ENCODE assay signal across 8 mouse cellular contexts in genomic region chr4:134590227-134590926, GRCm38 (mm10). TPM values are rescaled to one million over a fixed set of nuclear protein-coding genes. Genes with fewer than 3 reads are reported as not detected.
A peak's percentile ranks its signal among the peaks of the same experiment; 100 is the strongest.
DNase-seq lines count a peak whose midpoint lies in the region; ATAC-seq and TF ChIP-seq lines count a peak whose summit lies in the region.
"Had no signal": no experiment of that assay in that cellular context is flagged by ENCODE, and none has a peak within 500 bp of the region (broad histone marks: within the 10 kb centered on the region; RNA-seq: fewer than 3 reads in every experiment).

No protein-coding gene starts in this region.

- DNase-seq in heart, postnatal 0 days (ENCODE audit: low spot score) = no peak
- peak; percentile 23 for DNase-seq in thymus, postnatal 14 days
- no peak for DNase-seq in thymus, postnatal 10 days (ENCODE audit: low spot score in 2 of 2)
- DNase-seq in left cerebral cortex, postnatal 25 days (ENCODE audit: low spot score in 2 of 2) = no peak
- DNase-seq: lung, adult 18-20 months had no signal

- H3K36me3 ChIP-seq in heart, postnatal 0 days (replicated peaks; ENCODE audit: control insufficient read depth, insufficient read depth, low read length) = peaks cover 8% of the 10 kb centered on the region; the same call in 1 of the 2 replicates
- H3K36me3 ChIP-seq in heart, embryonic 12.5 days = peaks cover 11% of the 10 kb centered on the region

- no peak for TF ChIP-seq POLR2A in cortical plate, adult 2 months (IDR thresholded peaks at IDR 0.05; ENCODE audit: extremely low read depth, insufficient read depth, low read length)

- H3K27me3 ChIP-seq in heart, postnatal 0 days (ENCODE audit: control insufficient read depth, insufficient read depth, low read length) = no peaks in the 10 kb centered on the region
- no peaks in the 10 kb centered on the region for H3K27me3 ChIP-seq in heart, embryonic 12.5 days (replicated peaks)

- TF ChIP-seq CTCF in heart, postnatal 0 days (IDR thresholded peaks at IDR 0.05; ENCODE audit: low read depth) = peak; percentile 40
- TF ChIP-seq CTCF in cortical plate, adult 2 months (IDR thresholded peaks at IDR 0.05; ENCODE audit: extremely low read depth, insufficient read depth, low read length) = peak; percentile 43

- no peak overlapping the region for H3K27ac ChIP-seq in heart, postnatal 0 days (ENCODE audit: low read depth)
- H3K27ac ChIP-seq in heart, embryonic 12.5 days (ENCODE audit: poor library complexity, severe bottlenecking) = no peak overlapping the region
- H3K27ac ChIP-seq in cortical plate, adult 2 months (ENCODE audit: insufficient read depth, low read length) = no peak overlapping the region

- 73% methylated on average over 10 of the region's 10 CpGs for WGBS in heart, postnatal 0 days
- 69% methylated on average over 10 of the region's 10 CpGs for WGBS in heart, embryonic 12.5 days

- intact Hi-C loops in left cerebral cortex, postnatal 25 days (cut with DNase I) = no loop called here

- H3K9ac ChIP-seq in heart, postnatal 0 days (replicated peaks; ENCODE audit: low read depth, low read length) = no peak overlapping the region
- H3K9ac ChIP-seq in heart, embryonic 12.5 days = no peak overlapping the region

- H3K4me3 ChIP-seq in heart, postnatal 0 days (ENCODE audit: low read depth, low read length) = no peak overlapping the region
- H3K4me3 ChIP-seq in heart, embryonic 12.5 days = no peak overlapping the region
- H3K4me3 ChIP-seq in cortical plate, adult 2 months (ENCODE audit: insufficient read depth, low read length) = no peak overlapping the region

- H3K4me1 ChIP-seq in heart, postnatal 0 days (ENCODE audit: control insufficient read depth, insufficient read depth) = peaks cover 18% of the 10 kb centered on the region
- peaks cover 33% of the 10 kb centered on the region for H3K4me1 ChIP-seq in heart, embryonic 12.5 days (replicated peaks)
- peaks cover 2% of the 10 kb centered on the region; the same call in 1 of the 2 replicates for H3K4me1 ChIP-seq in cortical plate, adult 2 months (ENCODE audit: control insufficient read depth, insufficient read depth, low read length)

- ATAC-seq in heart, postnatal 0 days (ENCODE audit: insufficient read depth, low read depth) = no peak
- no peak for ATAC-seq in heart, embryonic 12.5 days (ENCODE audit: insufficient number of reproducible peaks, low FRiP score)
- ATAC-seq in activated CD4-positive, CD25-positive, alpha-beta regulatory T cell, adult 4 months = no peak

- no peak overlapping the region for H3K4me2 ChIP-seq in heart, postnatal 0 days (ENCODE audit: low read depth, low read length)
- no peak overlapping the region for H3K4me2 ChIP-seq in heart, embryonic 12.5 days

- H3K9me3 ChIP-seq in heart, postnatal 0 days (replicated peaks; ENCODE audit: control insufficient read depth, low read length) = no peaks in the 10 kb centered on the region
- peaks cover 6% of the 10 kb centered on the region; the same call in 1 of the 2 replicates for H3K9me3 ChIP-seq in heart, embryonic 12.5 days (replicated peaks)

- TF ChIP-seq EP300 in heart, postnatal 0 days (IDR thresholded peaks at IDR 0.05; ENCODE audit: low read depth) = no peak

RNA-seq across cellular contexts. Expression of gene Selenon, which starts 38.4 kb away (rescaled TPM):
- 18.2 and 30.5 TPM in 2 replicates for total RNA-seq in heart, postnatal 0 days (2014; rRNA removed; ENCODE audit: low replicate concordance)
- 6.8 and 7.2 TPM in 2 replicates for polyA plus RNA-seq in heart, postnatal 0 days (2015; fragmentation: Nextera tagmentation; extraction: Ambion mirVana)
- 31.7 and 31.9 TPM in 2 replicates for polyA plus RNA-seq in heart, embryonic 12.5 days (2016; fragmentation: Nextera tagmentation; extraction: Ambion mirVana)
- polyA plus RNA-seq in cortical plate, adult 2 months (2012; rRNA removed) = 19.0 and 20.4 TPM in 2 replicates
- under 1 TPM in 1 of 2 experiments, not detected in 1; 0.48 TPM for polyA plus RNA-seq in activated CD4-positive, CD25-positive, alpha-beta regulatory T cell, adult 4 months (2017; shearing (Covaris generic))
- total RNA-seq in left cerebral cortex, postnatal 25 days (2021) = 10 to 100 TPM; 18.6 to 20.9 TPM

RNA-seq across cellular contexts. Expression of gene Mtfr1l, which starts 55.2 kb away (rescaled TPM):
- 145 and 159 TPM in 2 replicates for total RNA-seq in heart, postnatal 0 days (2014; rRNA removed; ENCODE audit: low replicate concordance)
- 191 and 207 TPM in 2 replicates for polyA plus RNA-seq in heart, postnatal 0 days (2015; fragmentation: Nextera tagmentation; extraction: Ambion mirVana)
- polyA plus RNA-seq in heart, embryonic 12.5 days (2016; fragmentation: Nextera tagmentation; extraction: Ambion mirVana) = 151 and 156 TPM in 2 replicates
- 111 and 118 TPM in 2 replicates for polyA plus RNA-seq in cortical plate, adult 2 months (2012; rRNA removed)
- 10 to 100 TPM; 86.0 to 87.7 TPM for polyA plus RNA-seq in activated CD4-positive, CD25-positive, alpha-beta regulatory T cell, adult 4 months (2017; shearing (Covaris generic))
- 10 to 100 TPM; 60.2 to 60.7 TPM for total RNA-seq in left cerebral cortex, postnatal 25 days (2021)
